Mouse (Mus musculus) cerebellum, adult 11 months (tissue): ENCODE data around the gene Ckap4.
"Not testable (repeated sequence)": the region's sequence is repeated elsewhere in the genome, so short reads cannot be mapped to it uniquely, and the experiment has no call there.

Experiments
- DNase-seq: peaks from one replicate; pipeline ENCODE4 v3.0.0; 2022

Gene Ckap4

GRCm38 (mm10) chr10:84549146-84549919 lies 15.5 kb upstream of the Ckap4 start:
- no peak for DNase-seq

- DNase-seq, result no peak
Observed at GRCm38 (mm10) chr10:84544841-84545610, 11.2 kb upstream of the Ckap4 start.

GRCm38 (mm10) chr10:84542802-84543658 lies 9.2 kb upstream of the Ckap4 start:
- DNase-seq, result no peak

GRCm38 (mm10) chr10:84539651-84540050 lies 5.8 kb upstream of the Ckap4 start:
- DNase-seq, result no peak

GRCm38 (mm10) chr10:84535859-84536258 lies 2.0 kb upstream of the Ckap4 start:
- no peak for DNase-seq

- no peak for DNase-seq
Observed at GRCm38 (mm10) chr10:84535458-84535857, 1.6 kb upstream of the Ckap4 start.

- peak; percentile 66 for DNase-seq
Observed at GRCm38 (mm10) chr10:84532911-84533882, 665 bp downstream of the Ckap4 start.

- no peak for DNase-seq
Observed at GRCm38 (mm10) chr10:84532191-84532889, 1.5 kb downstream of the Ckap4 start.

- DNase-seq, result no peak
Observed at GRCm38 (mm10) chr10:84531576-84531975, 2.3 kb downstream of the Ckap4 start.

- no peak for DNase-seq
Observed at GRCm38 (mm10) chr10:84530388-84530787, 3.5 kb downstream of the Ckap4 start.

GRCm38 (mm10) chr10:84527631-84528030 lies 6.2 kb downstream of the Ckap4 start:
- no peak for DNase-seq

GRCm38 (mm10) chr10:84527070-84527469 lies 6.8 kb downstream of the Ckap4 start:
- no peak for DNase-seq

- no peak for DNase-seq
Observed at GRCm38 (mm10) chr10:84526488-84526887, 7.4 kb downstream of the Ckap4 start.

GRCm38 (mm10) chr10:84523682-84524081 lies 10.2 kb downstream of the Ckap4 start:
- no peak for DNase-seq

- no peak for DNase-seq
Observed at GRCm38 (mm10) chr10:84516414-84516927, 17.4 kb downstream of the Ckap4 start.

- not testable (repeated sequence) for DNase-seq
Observed at GRCm38 (mm10) chr10:84515980-84516379, 17.9 kb downstream of the Ckap4 start.

- DNase-seq, result peak; percentile 74
Observed at GRCm38 (mm10) chr10:84515512-84515950, 18.3 kb downstream of the Ckap4 start.

GRCm38 (mm10) chr10:84514038-84514578 lies 19.8 kb downstream of the Ckap4 start:
- no peak for DNase-seq

GRCm38 (mm10) chr10:84512766-84513165 lies 21.1 kb downstream of the Ckap4 start:
- no peak for DNase-seq

GRCm38 (mm10) chr10:84508603-84509002 lies 25.3 kb downstream of the Ckap4 start:
- no peak for DNase-seq

GRCm38 (mm10) chr10:84498867-84499266 lies 35.0 kb downstream of the Ckap4 start:
- DNase-seq, result no peak
